ENCODE assay signal across 8 mouse cellular contexts in the genomic region with DNA sequence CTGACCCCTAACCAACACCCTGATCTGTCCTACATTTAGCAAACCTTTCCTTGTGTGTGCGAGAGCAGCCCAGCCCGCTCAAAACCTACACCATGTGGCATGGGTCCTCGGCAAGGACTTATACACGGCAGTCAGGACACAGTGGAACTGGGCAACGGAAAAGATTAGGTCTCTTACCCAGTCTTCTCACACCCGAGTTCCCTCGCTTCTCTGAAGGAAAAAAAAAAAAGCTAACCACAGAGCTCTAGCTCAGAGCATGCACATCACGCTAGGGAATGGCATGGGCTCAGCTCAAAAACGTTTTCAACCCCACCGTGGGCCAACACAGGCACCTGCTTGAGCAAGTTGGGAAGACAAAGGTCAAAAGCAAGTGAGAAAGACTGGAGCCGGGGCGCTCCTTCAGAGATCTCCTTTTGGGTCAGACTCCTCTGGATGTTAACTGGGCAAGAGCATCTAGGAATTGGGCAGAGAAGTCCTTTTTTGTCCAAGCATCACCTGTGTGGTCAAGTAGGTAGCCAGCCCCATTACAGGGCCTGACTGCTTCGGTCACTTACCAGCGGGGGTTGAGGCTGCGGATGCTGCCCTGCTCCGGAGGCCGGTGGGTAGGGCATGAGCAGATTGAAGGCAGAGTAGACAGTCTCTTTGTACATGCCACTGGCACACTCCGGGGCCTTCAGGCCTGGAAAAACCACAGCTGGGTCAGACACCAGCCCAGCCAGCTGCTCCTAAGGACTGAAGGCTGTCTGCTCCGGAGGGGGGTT. TPM values are rescaled to one million over a fixed set of nuclear protein-coding genes. Genes with fewer than 3 reads are reported as not detected.
A peak's percentile ranks its signal among the peaks of the same experiment; 100 is the strongest.
DNase-seq lines count a peak whose midpoint lies in the region; ATAC-seq and TF ChIP-seq lines count a peak whose summit lies in the region.

No protein-coding gene starts in this region.

- no peaks in the 10 kb centered on the region for H3K9me3 ChIP-seq in liver, embryonic 11.5 days (ENCODE audit: control insufficient read depth, low read length)
- no peaks in the 10 kb centered on the region for H3K9me3 ChIP-seq in forebrain, embryonic 10.5 days
- no peaks in the 10 kb centered on the region for H3K9me3 ChIP-seq in limb, embryonic 11.5 days (ENCODE audit: control insufficient read depth, low read length)

- peak overlapping the region; percentile 81 for H3K4me2 ChIP-seq in liver, embryonic 11.5 days
- H3K4me2 ChIP-seq in limb, embryonic 11.5 days (ENCODE audit: low read depth, severe bottlenecking) = peak overlapping the region; percentile 97

- no peak for TF ChIP-seq POLR2A in small intestine, adult 2 months (IDR thresholded peaks at IDR 0.05; ENCODE audit: low read depth, low read length)

- H3K4me3 ChIP-seq in liver, embryonic 11.5 days (ENCODE audit: low read depth, low read length) = peak overlapping the region; percentile 66; the same call in 1 of the 2 replicates
- peak overlapping the region; percentile 70 for H3K4me3 ChIP-seq in forebrain, embryonic 10.5 days
- H3K4me3 ChIP-seq in limb, embryonic 11.5 days (ENCODE audit: low read depth, low read length) = peak overlapping the region; percentile 58
- peak overlapping the region; percentile 63 for H3K4me3 ChIP-seq in small intestine, adult 2 months (ENCODE audit: low read depth, low read length)

- H3K27me3 ChIP-seq in liver, embryonic 11.5 days (replicated peaks; ENCODE audit: control insufficient read depth, insufficient read depth, low read length) = peaks cover 58% of the 10 kb centered on the region
- peaks cover 62% of the 10 kb centered on the region for H3K27me3 ChIP-seq in forebrain, embryonic 10.5 days (ENCODE audit: poor library complexity, severe bottlenecking)
- H3K27me3 ChIP-seq in limb, embryonic 11.5 days (ENCODE audit: control insufficient read depth, insufficient read depth, low read length) = peaks cover 6% of the 10 kb centered on the region; the same call in 1 of the 2 replicates
- H3K27me3 ChIP-seq in small intestine, adult 2 months (ENCODE audit: control insufficient read depth, insufficient read depth, low read length) = peaks cover 4% of the 10 kb centered on the region; the same call in 1 of the 2 replicates

- peaks cover 9% of the 10 kb centered on the region for H3K4me1 ChIP-seq in liver, embryonic 11.5 days (replicated peaks; ENCODE audit: control insufficient read depth, insufficient read depth, low read length)
- H3K4me1 ChIP-seq in forebrain, embryonic 10.5 days = peaks cover 54% of the 10 kb centered on the region
- peaks cover 23% of the 10 kb centered on the region for H3K4me1 ChIP-seq in limb, embryonic 11.5 days (ENCODE audit: control insufficient read depth, insufficient read depth, low read length)
- H3K4me1 ChIP-seq in small intestine, adult 2 months (ENCODE audit: control insufficient read depth, insufficient read depth, insufficient read length, low read length) = peaks cover 11% of the 10 kb centered on the region

- no peak overlapping the region for H3K9ac ChIP-seq in liver, embryonic 11.5 days (ENCODE audit: low read depth, low read length)
- no peak overlapping the region for H3K9ac ChIP-seq in limb, embryonic 11.5 days (ENCODE audit: low read length)

- DNase-seq in liver, embryonic 11.5 days (ENCODE audit: low spot score) = no peak
- DNase-seq in liver (no peak), MN1 (ENCODE audit: low spot score) (no peak)
- DNase-seq in forebrain, embryonic 10.5 days (ENCODE audit: extremely low spot score, low spot score) = no peak
- no peak for DNase-seq in limb, embryonic 11.5 days (ENCODE audit: low spot score)
- DNase-seq in kidney, adult 18-20 months = no peak
- DNase-seq in left cerebral cortex, adult 9 months (ENCODE audit: low spot score in 2 of 2) = no peak

- no peaks in the 10 kb centered on the region for H3K36me3 ChIP-seq in liver, embryonic 11.5 days (ENCODE audit: control insufficient read depth, insufficient read depth, low read length)
- H3K36me3 ChIP-seq in forebrain, embryonic 10.5 days (replicated peaks) = peaks cover 21% of the 10 kb centered on the region; the same call in 1 of the 2 replicates
- H3K36me3 ChIP-seq in limb, embryonic 11.5 days (ENCODE audit: control insufficient read depth, insufficient read depth, low read length) = no peaks in the 10 kb centered on the region
- H3K36me3 ChIP-seq in small intestine, adult 2 months (ENCODE audit: control insufficient read depth, insufficient read depth, low read length) = no peaks in the 10 kb centered on the region

- TF ChIP-seq CTCF in small intestine, adult 2 months (IDR thresholded peaks at IDR 0.05; ENCODE audit: extremely low read depth, insufficient read length, insufficient replicate concordance, low read depth, low read length) = no peak

- no peak for ATAC-seq in liver, embryonic 11.5 days (replicated peaks; ENCODE audit: low FRiP score)
- ATAC-seq in limb, embryonic 11.5 days (ENCODE audit: insufficient number of reproducible peaks, low FRiP score, low TSS enrichment, low read depth) = no peak

- WGBS in liver, embryonic 11.5 days = 66% methylated on average over 19 of the region's 19 CpGs
- WGBS in forebrain, embryonic 10.5 days = 67% methylated on average over 19 of the region's 19 CpGs
- WGBS in limb, embryonic 11.5 days = 68% methylated on average over 19 of the region's 19 CpGs
- 67% methylated on average over 19 of the region's 19 CpGs for WGBS in small intestine, adult 2 months

- no peak overlapping the region for H3K27ac ChIP-seq in liver, embryonic 11.5 days (ENCODE audit: low read depth, low read length)
- H3K27ac ChIP-seq in forebrain, embryonic 10.5 days = peak overlapping the region; percentile 82; the same call in 1 of the 2 replicates
- no peak overlapping the region; the same call in 1 of the 2 replicates for H3K27ac ChIP-seq in limb, embryonic 11.5 days (replicated peaks; ENCODE audit: low read depth, low read length)
- H3K27ac ChIP-seq in small intestine, adult 2 months (ENCODE audit: insufficient read depth, low read depth, low read length) = no peak overlapping the region

RNA-seq across cellular contexts. Expression of a gene that starts 1.1 kb away (rescaled TPM):
- polyA plus RNA-seq in liver, embryonic 11.5 days (2014; fragmentation: Nextera tagmentation; extraction: Ambion mirVana) = 6.6 and 6.8 TPM in 2 replicates
- 8.1 and 8.8 TPM in 2 replicates for polyA plus RNA-seq in forebrain, embryonic 10.5 days (2016; fragmentation: Nextera tagmentation; extraction: Ambion mirVana)
- 19.4 and 20.8 TPM in 2 replicates for polyA plus RNA-seq in limb, embryonic 11.5 days (2014; fragmentation: Nextera tagmentation; extraction: Ambion mirVana)
- 4.4 and 10.7 TPM in 2 replicates for polyA plus RNA-seq in small intestine, adult 2 months (2012; rRNA removed)

RNA-seq across cellular contexts. Expression of a gene that starts 50.0 kb away (rescaled TPM):
- polyA plus RNA-seq in liver, embryonic 11.5 days (2014; fragmentation: Nextera tagmentation; extraction: Ambion mirVana) = 503 and 546 TPM in 2 replicates
- 906 and 908 TPM in 2 replicates for polyA plus RNA-seq in forebrain, embryonic 10.5 days (2016; fragmentation: Nextera tagmentation; extraction: Ambion mirVana)
- 915 and 1,008 TPM in 2 replicates for polyA plus RNA-seq in limb, embryonic 11.5 days (2014; fragmentation: Nextera tagmentation; extraction: Ambion mirVana)
- polyA plus RNA-seq in small intestine, adult 2 months (2012; rRNA removed) = 4.1 and 7.5 TPM in 2 replicates

Comparison
In these comparisons a context has a peak if more than half of its experiments do, and no peak if none do; other contexts are left out.
1. RNA of a gene that starts 50.0 kb away (polyA plus RNA-seq): 915 to 1,008 TPM in limb, embryonic 11.5 days, 906 to 908 TPM in forebrain, embryonic 10.5 days and 503 to 546 TPM in liver, embryonic 11.5 days; 4.1 to 7.5 TPM in small intestine, adult 2 months; every median in the first group is over 10 times any median in the second.
2. Peak in every context shown above with its lines, with median percentiles within 50 percentile points of each other: H3K4me3 ChIP-seq.